ENCODE assay signal across 13 mouse cellular contexts in the genomic region with DNA sequence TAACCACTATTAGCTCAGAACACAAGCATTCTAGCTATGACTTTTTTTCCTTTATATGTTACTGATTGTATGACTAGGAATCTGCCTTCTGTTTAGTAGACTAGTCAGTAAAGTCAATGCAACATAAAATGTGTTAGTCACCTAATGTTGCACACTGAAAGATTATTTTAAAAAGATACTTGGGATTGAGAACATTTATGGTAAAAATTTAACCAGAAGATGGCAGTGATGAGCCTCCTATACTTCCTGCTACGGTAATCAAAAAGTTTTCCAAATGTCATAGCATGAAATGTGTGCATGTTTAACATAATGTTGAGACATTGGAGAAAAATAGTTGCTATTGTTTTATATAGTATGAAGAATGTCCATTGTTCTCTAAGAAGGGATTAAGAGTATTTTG. TPM values are rescaled to one million over a fixed set of nuclear protein-coding genes. Genes with fewer than 3 reads are reported as not detected.
DNase-seq lines count a peak whose midpoint lies in the region; ATAC-seq and TF ChIP-seq lines count a peak whose summit lies in the region.
"Had no signal": no experiment of that assay in that cellular context is flagged by ENCODE, and none has a peak within 500 bp of the region (broad histone marks: within the 10 kb centered on the region; RNA-seq: fewer than 3 reads in every experiment).

No protein-coding gene starts in this region.

- H3K27ac ChIP-seq in hindbrain, postnatal 0 days, result no peak overlapping the region
- no peak overlapping the region for H3K27ac ChIP-seq in hindbrain, embryonic 16.5 days (ENCODE audit: low read depth, low read length)
- no peak overlapping the region for H3K27ac ChIP-seq in midbrain, postnatal 0 days (ENCODE audit: low read depth, low read length)
- H3K27ac ChIP-seq in midbrain, embryonic 10.5 days (replicated peaks), result no peak overlapping the region
- H3K27ac ChIP-seq: heart, embryonic 10.5 days had no signal

- POLR2A ChIA-PET in Patski (lab: Charles Lee), result interaction anchor here (1.2 kb wide), 1 partner anchor 9 kb away, joined by 3 read pairs; no protein-coding TSS in a partner anchor

- no peaks in the 10 kb centered on the region for H3K27me3 ChIP-seq in hindbrain, postnatal 0 days (ENCODE audit: insufficient read depth, low read length)
- no peaks in the 10 kb centered on the region for H3K27me3 ChIP-seq in hindbrain, embryonic 16.5 days (replicated peaks; ENCODE audit: control insufficient read depth, insufficient read depth, low read length)
- no peaks in the 10 kb centered on the region for H3K27me3 ChIP-seq in midbrain, postnatal 0 days (ENCODE audit: insufficient read depth, low read length)
- H3K27me3 ChIP-seq in midbrain, embryonic 10.5 days (ENCODE audit: low read depth, poor library complexity, severe bottlenecking), result no peaks in the 10 kb centered on the region
- H3K27me3 ChIP-seq in Patski, result no peaks in the 10 kb centered on the region

- peaks cover 6% of the 10 kb centered on the region; the same call in 1 of the 2 replicates for H3K36me3 ChIP-seq in hindbrain, postnatal 0 days (ENCODE audit: insufficient read depth, low read length)
- peaks cover 14% of the 10 kb centered on the region for H3K36me3 ChIP-seq in hindbrain, embryonic 16.5 days (ENCODE audit: control insufficient read depth, insufficient read depth, low read length)
- peaks cover 10% of the 10 kb centered on the region for H3K36me3 ChIP-seq in midbrain, postnatal 0 days (ENCODE audit: insufficient read depth, low read length)
- peaks cover 64% of the 10 kb centered on the region for H3K36me3 ChIP-seq in midbrain, embryonic 10.5 days

- H3K9me3 ChIP-seq in hindbrain, postnatal 0 days (ENCODE audit: low read length), result no peaks in the 10 kb centered on the region
- no peaks in the 10 kb centered on the region for H3K9me3 ChIP-seq in hindbrain, embryonic 16.5 days (ENCODE audit: control insufficient read depth, low read length)
- H3K9me3 ChIP-seq in midbrain, postnatal 0 days (ENCODE audit: low read length), result no peaks in the 10 kb centered on the region
- no peaks in the 10 kb centered on the region for H3K9me3 ChIP-seq in midbrain, embryonic 10.5 days (replicated peaks)
- H3K9me3 ChIP-seq: heart, embryonic 10.5 days had no signal

- ATAC-seq in hindbrain, postnatal 0 days, result no peak
- no peak for ATAC-seq in hindbrain, embryonic 16.5 days
- no peak for ATAC-seq in midbrain, postnatal 0 days (ENCODE audit: low FRiP score)
- no peak for ATAC-seq in Patski
- no peak for ATAC-seq in cerebellum, adult (ENCODE audit: insufficient number of reproducible peaks, low FRiP score, low TSS enrichment)

- in situ Hi-C loops in Patski (cut with MboI; ENCODE audit: low pct_unique_long_range_greater_than_20kb), result loop anchor here (10.0 kb wide), 1 partner anchor 73 kb away; no protein-coding TSS in a partner anchor

- peak; percentile 58 for TF ChIP-seq CTCF in hindbrain, postnatal 0 days (IDR thresholded peaks at IDR 0.05; ENCODE audit: low read depth)
- TF ChIP-seq CTCF in midbrain, postnatal 0 days (IDR thresholded peaks at IDR 0.05), result peak; percentile 74
- TF ChIP-seq CTCF in Patski (IDR thresholded peaks at IDR 0.05), result peak; percentile 26

- DNase-seq in hindbrain, postnatal 0 days (ENCODE audit: low spot score), result peak; percentile 56
- DNase-seq in midbrain, postnatal 0 days (ENCODE audit: low spot score), result peak; percentile 44
- DNase-seq in midbrain, embryonic 10.5 days (ENCODE audit: low spot score), result no peak
- no peak for DNase-seq in Patski (ENCODE audit: low read depth, low spot score)
- DNase-seq in urinary bladder, adult 18-20 months (ENCODE audit: low spot score in 2 of 2), result no peak
- DNase-seq: adrenal gland, postnatal 36 days; cerebellum, adult 9-10 months; kidney, postnatal 25 days; spleen, adult 18-20 months; thymus, adult 18-20 months had no signal

- H3K4me1 ChIP-seq in hindbrain, postnatal 0 days (ENCODE audit: insufficient read depth, low read length), result no peaks in the 10 kb centered on the region
- H3K4me1 ChIP-seq in hindbrain, embryonic 16.5 days (ENCODE audit: control insufficient read depth, insufficient read depth, low read depth, low read length), result no peaks in the 10 kb centered on the region
- H3K4me1 ChIP-seq in midbrain, postnatal 0 days (ENCODE audit: insufficient read depth, low read length), result no peaks in the 10 kb centered on the region
- no peaks in the 10 kb centered on the region for H3K4me1 ChIP-seq in midbrain, embryonic 10.5 days
- H3K4me1 ChIP-seq: heart, embryonic 10.5 days had no signal

- WGBS in hindbrain, postnatal 0 days, result 25% methylated on average over 1 of the region's 1 CpGs
- 23% methylated on average over 1 of the region's 1 CpGs for WGBS in hindbrain, embryonic 16.5 days
- 8% methylated on average over 1 of the region's 1 CpGs for WGBS in midbrain, postnatal 0 days
- 67% methylated on average over 1 of the region's 1 CpGs for WGBS in midbrain, embryonic 10.5 days

- H3K4me2 ChIP-seq in hindbrain, postnatal 0 days (ENCODE audit: low read depth, low read length), result no peak overlapping the region
- H3K4me2 ChIP-seq in hindbrain, embryonic 16.5 days (ENCODE audit: low read length), result no peak overlapping the region
- no peak overlapping the region for H3K4me2 ChIP-seq in midbrain, postnatal 0 days (ENCODE audit: low read depth, low read length, poor library complexity, severe bottlenecking)

- CTCF ChIA-PET in Patski (lab: Charles Lee), result no interaction called here

- H3K9ac ChIP-seq in hindbrain, postnatal 0 days (replicated peaks; ENCODE audit: low read length), result no peak overlapping the region
- no peak overlapping the region for H3K9ac ChIP-seq in hindbrain, embryonic 16.5 days (ENCODE audit: low read depth, low read length)
- no peak overlapping the region for H3K9ac ChIP-seq in midbrain, postnatal 0 days (replicated peaks; ENCODE audit: low read length, poor library complexity, severe bottlenecking)

- no peak overlapping the region for H3K4me3 ChIP-seq in hindbrain, postnatal 0 days (ENCODE audit: low read length)
- H3K4me3 ChIP-seq in hindbrain, embryonic 16.5 days (ENCODE audit: low read length), result no peak overlapping the region
- no peak overlapping the region for H3K4me3 ChIP-seq in midbrain, postnatal 0 days (ENCODE audit: low read depth, low read length)
- no peak overlapping the region for H3K4me3 ChIP-seq in midbrain, embryonic 10.5 days
- H3K4me3 ChIP-seq: heart, embryonic 10.5 days had no signal

RNA-seq across cellular contexts. Expression of a gene that starts 15.9 kb away (rescaled TPM):
- total RNA-seq in hindbrain, postnatal 0 days (2014; rRNA removed), result 108 and 126 TPM in 2 replicates
- polyA plus RNA-seq in hindbrain, postnatal 0 days (2015; fragmentation: Nextera tagmentation; extraction: Ambion mirVana), result 164 and 170 TPM in 2 replicates
- polyA plus RNA-seq in hindbrain, embryonic 16.5 days (2015; fragmentation: Nextera tagmentation; extraction: Ambion mirVana), result 145 and 167 TPM in 2 replicates
- total RNA-seq in midbrain, postnatal 0 days (2014; rRNA removed), result 149 and 195 TPM in 2 replicates
- polyA plus RNA-seq in midbrain, postnatal 0 days (2015; fragmentation: Nextera tagmentation; extraction: Ambion mirVana), result 194 and 205 TPM in 2 replicates
- polyA plus RNA-seq in midbrain, embryonic 10.5 days (2016; fragmentation: Nextera tagmentation; extraction: Ambion mirVana), result 118 and 143 TPM in 2 replicates
- 178 TPM for polyA plus RNA-seq in Patski (2021)

Comparison
In these comparisons a context has a peak if more than half of its experiments do, and no peak if none do; other contexts are left out.
1. DNase-seq: peak in hindbrain, postnatal 0 days (single experiment) and midbrain, postnatal 0 days (single experiment); none in midbrain, embryonic 10.5 days (single experiment), Patski (single experiment) and urinary bladder, adult 18-20 months (0 of 2).
2. Peak in every context shown above with its lines, with median percentiles within 50 percentile points of each other: CTCF ChIP-seq.